Mouse (Mus musculus) kidney, adult 2 months (tissue): Measurements from ENCODE around the gene Tsks. TPM values are rescaled to one million over a fixed set of nuclear protein-coding genes. Genes with fewer than 3 reads are reported as not detected.

ENCODE experiments used
- DNase-seq: peaks from one replicate; pipeline ENCODE4 v3.0.0; 2021
- H3K27ac ChIP-seq: fragments of 200-500 bp; 2 replicates; pipeline ENCODE4 v1.5.1; 2012; ENCODE audit warnings: low read depth, low read length, control low read depth, inconsistent platforms; ENCODE audit not compliant: insufficient read depth
- H3K27me3 ChIP-seq: fragments of 200-500 bp; replicated peaks from 2 replicates; pipeline ENCODE4 v1.6.1; 2012; ENCODE audit warnings: mild to moderate bottlenecking, moderate library complexity, low read length, inconsistent platforms; ENCODE audit not compliant: control insufficient read depth, insufficient read depth
- H3K36me3 ChIP-seq: fragments of 200-500 bp; 2 replicates; pipeline ENCODE4 v1.6.1; 2012; ENCODE audit warnings: mild to moderate bottlenecking, moderate library complexity, low read length, inconsistent platforms; ENCODE audit not compliant: control insufficient read depth, insufficient read depth
- H3K4me1 ChIP-seq: fragments of 200-500 bp; 2 replicates; pipeline ENCODE4 v1.6.1; 2011; ENCODE audit warnings: low read length; ENCODE audit not compliant: control insufficient read depth, insufficient read depth
- H3K4me3 ChIP-seq: fragments of 200-500 bp; 2 replicates; pipeline ENCODE4 v1.5.1; 2011; ENCODE audit warnings: mild to moderate bottlenecking, low read depth, low read length, control low read depth; ENCODE audit not compliant: insufficient read depth
- CTCF ChIP-seq: fragments of 200-500 bp; conservative IDR thresholded peaks from 2 replicates; pipeline ENCODE4 v1.5.1; 2011; ENCODE audit warnings: low read depth, mild to moderate bottlenecking, control low read depth, low read length, moderate library complexity, mixed read lengths; ENCODE audit not compliant: insufficient read depth, insufficient read length
- POLR2A ChIP-seq: fragments of 200-500 bp; IDR thresholded peaks from one replicate; pipeline ENCODE4 v1.6.1; 2011; ENCODE audit warnings: low read depth, low read length, control low read depth
- WGBS: fragments of 180-500 bp; shearing (Covaris S2); methylation state at CpG from one replicate; pipeline ENCODE4 v1.1.7; 2018; 5-methylcytosine and 5-hydroxymethylcytosine counted together
- polyA plus RNA-seq: library from polyadenylated mRNA; depleted of rRNA; stranded (reverse); fragments of >200 nt; gene quantifications from 2 replicates; pipeline ENCODE4 v1.2.3, GENCODE M21; 2012

The Tsks gene
- polyA plus RNA-seq, 1 experiment, result 0.11 TPM

DNA sequence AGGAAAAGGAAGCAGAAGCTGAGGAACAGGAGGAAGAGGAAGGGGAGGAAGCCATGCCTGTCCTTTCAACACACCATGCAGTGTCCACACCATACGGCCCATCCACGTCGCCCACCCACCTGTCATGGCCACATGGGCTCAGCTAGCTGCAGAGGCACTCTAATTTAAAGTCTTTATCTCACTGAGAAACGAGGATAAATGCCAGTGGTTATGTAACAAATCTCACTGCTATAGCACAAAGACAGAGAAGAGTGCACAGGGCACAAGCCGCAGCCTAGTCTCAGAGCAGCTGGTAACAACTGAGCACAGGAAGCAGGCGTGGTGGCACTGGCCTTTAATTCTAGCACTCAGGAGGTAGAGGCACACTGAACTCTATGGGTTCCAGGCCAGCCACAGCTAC is 6.9 kb downstream of the Tsks start:
- WGBS, result 66% methylated on average over 6 of the region's 6 CpGs
- TF ChIP-seq CTCF (no peak), POLR2A (no peak)
- H3K27me3 ChIP-seq, result no peaks in the 10 kb centered on the region
- no peak overlapping the region for H3K27ac ChIP-seq
- H3K4me3 ChIP-seq, result no peak overlapping the region
- 0 out of 2 replicates have a peak, but pooled peaks cover 4% of the 10 kb centered on the region for H3K4me1 ChIP-seq
- no peaks in the 10 kb centered on the region for H3K36me3 ChIP-seq
- DNase-seq, result no peak

GRCm38 (mm10) chr7:44951960-44952359 is 9.0 kb downstream of the Tsks start:
- Histone ChIP-seq H3K4me1 (0 out of 2 replicates have a peak, but pooled peaks cover 4% of the 10 kb centered on the region), H3K27me3 (no peaks in the 10 kb centered on the region), H3K4me3 (peak overlapping the region; percentile 60), H3K27ac (peak overlapping the region; percentile 45), H3K36me3 (no peaks in the 10 kb centered on the region)
- WGBS, result under 1% methylated on average over 10 of the region's 10 CpGs
- TF ChIP-seq POLR2A (no peak), CTCF (no peak)
- peak; percentile 90 for DNase-seq

DNA sequence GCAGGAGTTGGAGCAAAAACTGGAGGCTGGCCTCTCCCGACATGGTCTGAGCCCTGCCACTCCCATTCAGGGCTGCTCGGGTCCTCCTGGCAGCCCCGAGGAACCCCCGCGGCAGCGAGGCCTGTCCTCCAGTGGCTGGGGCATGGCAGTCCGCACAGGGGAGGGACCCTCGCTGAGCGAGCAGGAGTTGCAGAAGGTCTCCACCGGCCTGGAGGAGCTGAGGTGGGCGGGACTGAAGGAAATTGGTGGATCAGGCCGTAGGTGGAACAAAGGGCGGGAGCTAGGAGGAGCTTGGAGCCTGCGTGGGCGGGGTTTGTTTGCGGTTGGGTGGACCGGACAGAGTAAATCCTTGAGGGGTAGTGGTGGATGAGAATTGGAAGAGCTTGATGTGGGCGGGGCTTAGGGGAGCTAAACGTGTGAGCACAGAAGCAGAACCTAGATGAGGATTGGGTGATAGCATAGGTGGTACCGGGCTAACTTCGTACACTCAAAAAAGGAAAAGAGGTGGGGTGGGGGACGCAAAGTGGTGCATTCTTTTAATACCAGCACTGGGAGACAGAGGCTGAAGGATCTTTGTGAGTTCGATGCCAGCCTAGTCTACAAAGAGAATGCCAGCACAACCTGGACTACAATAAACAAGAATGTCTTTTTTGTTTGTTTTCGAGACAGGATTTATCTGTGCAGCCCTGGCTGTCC is 9.8 kb downstream of the Tsks start:
- H3K27me3 ChIP-seq, result no peaks in the 10 kb centered on the region
- TF ChIP-seq CTCF (no peak), POLR2A (no peak)
- peak overlapping the region; percentile 60 for H3K4me3 ChIP-seq
- 7% methylated on average over 24 of the region's 24 CpGs for WGBS
- 0 out of 2 replicates have a peak, but pooled peaks cover 4% of the 10 kb centered on the region for H3K4me1 ChIP-seq
- no peaks in the 10 kb centered on the region for H3K36me3 ChIP-seq
- peak; percentile 97 for DNase-seq
- H3K27ac ChIP-seq, result no peak overlapping the region

DNA sequence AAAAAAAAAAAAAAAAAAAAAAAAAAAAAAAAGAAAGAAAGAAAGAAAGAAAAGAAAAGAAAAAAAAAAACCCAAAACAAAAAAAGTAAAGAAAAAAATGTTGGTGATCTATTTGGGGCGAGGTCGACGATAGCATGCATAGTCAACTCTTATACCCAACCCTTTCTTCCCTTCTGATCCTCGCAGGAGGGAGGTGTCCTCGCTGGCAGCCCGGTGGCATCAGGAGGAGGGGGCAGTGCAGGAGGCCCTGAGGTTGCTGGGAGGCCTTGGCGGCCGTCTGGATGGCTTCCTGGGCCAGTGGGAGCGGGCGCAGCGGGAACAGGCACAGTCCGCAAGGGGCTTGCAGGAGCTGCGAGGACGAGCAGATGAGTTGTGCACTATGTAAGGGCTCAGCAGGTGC is 10.6 kb downstream of the Tsks start:
- H3K36me3 ChIP-seq, result no peaks in the 10 kb centered on the region
- no peak for TF ChIP-seq POLR2A
- no peak for TF ChIP-seq CTCF
- no peak for DNase-seq
- H3K27me3 ChIP-seq, result no peaks in the 10 kb centered on the region
- WGBS, result 73% methylated on average over 14 of the region's 14 CpGs
- no peak overlapping the region for H3K4me3 ChIP-seq
- 0 out of 2 replicates have a peak, but pooled peaks cover 4% of the 10 kb centered on the region for H3K4me1 ChIP-seq
- H3K27ac ChIP-seq, result no peak overlapping the region

DNA sequence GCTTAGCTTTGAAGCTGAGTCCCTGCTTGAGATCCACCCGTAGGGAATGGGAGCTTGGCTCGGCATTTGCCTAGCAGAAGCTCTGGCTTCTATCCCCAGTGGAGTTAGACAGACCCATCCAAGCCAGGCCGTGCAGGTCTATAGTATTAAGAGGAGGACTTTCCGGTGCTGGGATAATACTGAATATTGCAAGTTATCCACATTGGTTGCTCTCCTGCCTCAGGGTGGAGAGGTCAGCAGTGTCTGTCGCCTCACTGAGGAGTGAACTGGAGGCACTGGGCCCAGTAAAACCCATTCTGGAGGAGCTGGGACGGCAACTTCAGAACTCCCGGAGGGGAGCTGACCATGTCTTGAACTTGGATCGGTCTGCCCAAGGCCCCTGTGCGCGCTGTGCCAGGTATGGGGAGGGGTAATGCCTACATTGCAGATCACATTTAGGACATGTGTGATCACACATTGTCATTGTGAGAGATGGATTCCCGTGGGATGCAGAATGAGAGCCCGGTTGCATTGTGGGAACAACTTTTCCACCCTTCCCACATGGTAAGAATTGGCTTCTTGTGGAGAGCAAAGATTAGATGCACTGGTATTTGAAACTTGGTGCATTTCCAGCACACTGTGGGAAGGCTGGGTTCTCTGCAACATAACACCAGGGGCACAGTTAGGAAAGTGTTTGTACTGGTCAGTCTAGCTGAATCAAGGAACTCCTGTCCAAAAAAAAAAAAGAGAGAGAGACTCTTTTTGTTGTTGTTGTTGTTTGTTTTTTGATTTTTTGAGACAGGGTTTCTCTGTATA is 11.3 kb downstream of the Tsks start:
- Histone ChIP-seq H3K27ac (no peak overlapping the region), H3K27me3 (no peaks in the 10 kb centered on the region), H3K4me1 (0 out of 2 replicates have a peak, but pooled peaks cover 4% of the 10 kb centered on the region), H3K4me3 (no peak overlapping the region), H3K36me3 (no peaks in the 10 kb centered on the region)
- no peak for TF ChIP-seq CTCF
- no peak for TF ChIP-seq POLR2A
- WGBS, result 88% methylated on average over 12 of the region's 12 CpGs
- DNase-seq, result no peak

DNA sequence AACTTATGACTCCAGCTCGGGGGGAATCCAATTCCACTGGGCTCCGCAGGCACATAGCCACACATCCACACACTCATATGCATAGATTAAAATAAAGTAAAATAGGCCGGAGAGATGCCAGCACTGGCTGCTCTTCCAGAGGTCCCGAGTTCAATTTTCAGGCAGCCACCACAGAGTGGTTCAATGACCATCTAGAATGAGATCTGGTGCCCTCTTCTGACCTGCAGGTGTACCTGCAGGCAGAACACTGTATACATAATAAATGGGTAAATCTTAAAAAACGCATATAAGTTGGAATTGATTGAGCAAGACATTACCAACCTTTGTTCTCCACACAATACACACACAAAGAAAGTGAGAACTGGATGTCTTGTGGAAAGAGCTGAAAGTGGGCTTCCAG is 12.6 kb downstream of the Tsks start:
- Histone ChIP-seq H3K27ac (no peak overlapping the region), H3K4me1 (0 out of 2 replicates have a peak, but pooled peaks cover 4% of the 10 kb centered on the region), H3K36me3 (no peaks in the 10 kb centered on the region), H3K27me3 (no peaks in the 10 kb centered on the region), H3K4me3 (no peak overlapping the region)
- 45% methylated on average over 5 of the region's 5 CpGs for WGBS
- peak; percentile 30 for DNase-seq
- TF ChIP-seq POLR2A, result no peak
- peak; percentile 50 for TF ChIP-seq CTCF

DNA sequence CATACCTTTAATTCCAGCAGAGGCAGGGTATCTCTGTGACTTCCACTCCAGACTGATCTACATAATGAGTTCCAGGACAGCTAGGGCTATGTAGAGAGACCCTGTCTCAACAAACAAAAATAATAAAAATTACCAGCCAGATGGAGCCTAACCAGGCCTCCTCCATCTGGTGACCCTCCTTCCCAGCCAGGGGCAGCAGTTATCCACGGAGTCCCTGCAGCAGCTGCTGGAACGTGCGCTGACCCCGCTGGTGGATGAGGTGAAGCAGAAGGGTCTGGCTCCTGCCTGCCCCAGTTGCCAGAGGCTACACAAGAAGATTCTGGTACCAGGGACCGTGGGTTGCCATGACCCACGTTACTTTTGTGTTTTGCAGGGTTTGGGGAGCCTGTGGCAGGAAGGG is 13.3 kb downstream of the Tsks start:
- Histone ChIP-seq H3K4me1 (0 out of 2 replicates have a peak, but pooled peaks cover 4% of the 10 kb centered on the region), H3K36me3 (no peaks in the 10 kb centered on the region), H3K4me3 (no peak overlapping the region), H3K27ac (no peak overlapping the region), H3K27me3 (no peaks in the 10 kb centered on the region)
- TF ChIP-seq POLR2A, result no peak
- TF ChIP-seq CTCF, result no peak
- WGBS, result 68% methylated on average over 6 of the region's 6 CpGs
- no peak for DNase-seq
